Mouse (Mus musculus) layer of hippocampus, adult 9-10 months (tissue): Measurements from ENCODE around the gene BC025920.

ENCODE experiments used
- DNase-seq: peaks from one replicate; pipeline ENCODE4 v3.0.0; 2022; ENCODE audit warnings: low spot score

BC025920 gene

DNA sequence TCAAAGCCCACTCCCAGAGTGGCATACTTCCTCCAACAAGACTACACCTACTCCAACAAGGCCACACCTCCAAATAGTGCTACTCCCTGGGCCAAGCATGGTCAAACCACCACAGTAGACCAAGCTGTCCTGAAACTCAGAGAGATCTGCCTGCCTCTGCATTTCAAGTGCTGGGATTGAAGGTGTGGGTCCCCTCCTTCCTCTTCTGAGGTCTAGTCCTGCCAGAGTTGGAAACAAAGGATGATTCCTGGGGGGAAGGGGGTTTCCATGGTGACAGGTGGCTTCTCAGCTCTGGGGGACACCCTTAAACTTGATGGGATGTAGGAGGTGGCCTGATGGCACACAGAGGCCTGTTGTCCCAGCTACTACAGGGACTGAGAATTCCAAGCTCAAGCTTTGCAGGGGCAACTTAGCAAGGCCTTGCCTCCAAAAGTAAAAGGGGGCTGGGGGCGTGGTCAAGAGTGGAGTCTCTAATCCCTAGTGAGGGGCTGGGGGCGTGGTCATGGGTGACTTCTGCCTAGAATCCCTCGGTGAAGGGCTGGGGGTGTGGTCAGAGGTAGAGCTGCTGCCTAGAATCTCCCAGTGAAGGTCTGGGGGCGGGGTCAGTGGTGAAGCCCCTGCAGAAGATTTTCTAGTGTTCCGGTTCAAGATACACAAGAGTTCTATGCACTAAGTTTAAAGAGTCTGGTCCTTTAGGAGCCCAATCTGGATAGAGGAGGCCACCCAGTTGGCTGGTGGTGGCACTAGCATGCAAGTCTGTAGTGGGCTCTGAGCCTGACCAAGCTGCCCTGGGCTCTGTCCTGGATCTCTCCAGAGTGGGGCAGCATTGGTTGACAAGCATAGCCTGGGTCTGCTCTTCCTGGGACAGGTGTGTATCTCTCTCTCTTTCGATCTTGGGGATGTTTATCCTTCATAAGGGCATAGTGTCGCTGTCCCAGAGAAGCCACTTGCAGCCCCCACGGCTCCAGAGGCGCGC is 31.7 kb upstream of the BC025920 start, which contains the start of gene Tle2:
TSS of gene Tle2 (plus strand) at position 481 of the 976 bp plus-strand sequence.
- DNase-seq, result no peak

DNA sequence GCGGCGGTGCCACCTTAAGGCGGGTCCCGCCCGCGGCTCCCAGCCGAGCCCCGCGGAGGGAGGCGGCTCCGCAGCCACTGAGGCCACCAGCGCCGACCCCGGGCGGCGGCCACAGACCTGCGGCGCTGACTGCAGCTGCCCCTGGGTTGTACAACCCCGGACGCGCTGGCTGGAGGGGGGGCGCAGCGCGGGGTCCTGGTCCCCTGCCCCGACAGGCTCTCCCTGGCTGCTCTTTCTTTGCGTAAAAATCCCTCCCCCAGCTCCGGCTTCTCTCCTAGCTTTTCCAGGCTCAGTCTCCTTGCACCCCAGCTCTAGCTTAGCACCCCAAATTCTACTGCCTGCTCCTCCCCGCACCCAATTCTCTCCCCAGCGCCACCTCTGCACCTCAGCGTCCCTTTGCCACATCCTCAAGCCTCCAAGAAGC is 30.9 kb upstream of the BC025920 start:
- DNase-seq, result no peak

DNA sequence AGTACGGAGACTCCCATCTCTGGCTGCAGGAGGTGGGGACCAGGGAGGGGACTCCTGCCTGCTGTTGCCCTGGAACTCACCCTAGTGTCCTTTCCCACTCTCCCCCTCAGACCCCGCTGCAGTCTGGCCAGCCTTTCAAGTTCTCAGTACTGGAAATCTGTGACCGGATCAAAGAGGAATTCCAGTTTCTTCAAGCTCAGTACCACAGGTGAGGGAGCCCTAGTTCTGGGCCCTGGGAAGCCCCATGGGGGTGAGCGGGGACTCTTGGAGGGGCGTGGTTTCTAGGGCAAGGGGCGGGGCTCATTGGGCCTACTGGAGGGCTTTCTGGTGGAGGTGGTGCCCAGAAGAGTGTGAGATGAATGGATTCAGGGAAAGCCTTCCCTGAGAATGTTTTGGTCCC is 30.4 kb upstream of the BC025920 start:
- no peak for DNase-seq

DNA sequence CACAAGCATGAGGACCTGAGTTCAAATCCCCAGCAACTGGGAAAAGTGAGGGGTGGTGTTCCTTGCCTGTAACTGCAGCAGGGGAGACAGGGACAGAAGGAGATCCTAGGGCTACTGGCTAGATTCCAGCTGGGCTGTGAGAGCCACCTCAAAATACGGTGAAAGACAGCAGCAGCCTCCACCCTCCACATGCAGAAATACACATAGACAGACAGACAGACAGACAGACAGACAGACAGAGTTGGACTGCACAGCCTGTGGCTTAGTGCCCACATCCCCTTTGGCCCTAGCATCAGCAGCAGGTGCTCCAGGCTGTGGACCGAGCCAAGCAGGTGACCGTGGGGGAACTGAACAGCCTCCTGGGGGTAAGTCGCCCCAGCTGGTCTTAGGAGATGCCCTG is 26.1 kb upstream of the BC025920 start:
- no peak for DNase-seq

DNA sequence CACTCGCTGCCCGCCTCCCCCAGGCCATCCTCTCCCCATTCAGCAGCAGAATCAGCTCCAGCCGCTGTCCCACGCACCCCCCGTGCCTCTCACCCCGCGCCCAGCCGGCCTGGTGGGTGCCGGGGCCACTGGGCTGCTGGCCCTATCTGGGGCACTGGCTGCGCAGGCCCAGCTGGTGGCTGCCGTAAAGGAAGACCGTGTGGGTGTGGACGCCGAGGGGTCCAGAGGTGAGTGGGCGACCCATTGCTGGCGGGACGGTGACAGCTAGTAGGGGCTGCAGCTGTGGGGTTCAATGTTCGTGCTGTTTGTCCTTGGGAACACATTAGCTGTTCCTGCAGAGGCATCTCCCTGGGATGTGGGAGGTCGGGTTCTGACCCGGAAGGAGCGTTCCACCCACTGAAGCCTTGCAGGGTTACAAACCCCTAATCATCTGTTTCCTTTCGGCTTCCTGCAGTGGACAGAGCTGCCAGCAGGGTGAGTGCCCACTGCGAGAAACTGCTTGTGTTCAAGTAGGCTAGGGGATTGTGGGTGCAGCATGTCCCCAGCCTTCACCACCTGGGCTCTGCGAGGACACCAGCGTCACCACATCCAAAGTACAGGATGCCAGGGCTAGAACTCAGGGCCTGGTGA is 25.5 kb upstream of the BC025920 start:
- DNase-seq, result no peak

DNA sequence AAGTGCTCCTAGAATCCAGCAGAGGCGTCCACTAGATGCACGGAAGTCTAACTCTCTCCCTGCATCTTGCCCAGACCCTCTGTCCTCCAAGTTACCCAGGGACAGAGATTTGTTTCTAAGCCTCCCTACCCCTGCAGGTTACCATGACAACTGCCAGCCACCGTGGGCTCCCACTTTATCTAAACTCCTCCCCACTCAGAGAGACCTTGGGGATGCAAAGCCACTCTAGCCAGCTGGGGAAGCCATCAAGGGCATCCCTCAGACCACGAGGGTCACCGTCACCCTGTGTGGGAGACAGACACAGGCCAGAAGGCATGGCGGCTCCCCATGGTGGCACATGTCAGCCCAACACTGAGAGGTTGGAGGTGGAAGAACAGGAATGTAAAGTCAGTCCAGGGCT is 22.7 kb upstream of the BC025920 start:
- no peak for DNase-seq

DNA sequence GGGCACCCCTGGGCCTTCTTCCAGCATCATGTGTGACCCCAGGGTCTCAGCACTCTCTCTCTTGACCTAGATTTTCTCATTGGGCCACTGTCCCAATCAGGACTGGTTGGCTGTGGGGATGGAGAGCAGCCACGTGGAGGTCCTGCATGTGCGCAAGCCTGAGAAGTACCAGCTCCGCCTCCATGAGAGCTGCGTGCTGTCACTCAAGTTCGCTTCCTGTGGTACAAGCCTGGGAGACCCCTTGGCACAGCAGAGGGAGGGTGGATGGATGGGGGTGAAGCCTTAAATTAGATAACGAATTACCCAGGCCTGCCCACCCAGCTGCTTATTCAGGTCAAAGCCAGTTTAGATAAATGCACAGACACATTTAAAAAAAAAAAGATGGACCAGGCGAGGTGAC is 17.3 kb upstream of the BC025920 start:
- DNase-seq, result no peak

DNA sequence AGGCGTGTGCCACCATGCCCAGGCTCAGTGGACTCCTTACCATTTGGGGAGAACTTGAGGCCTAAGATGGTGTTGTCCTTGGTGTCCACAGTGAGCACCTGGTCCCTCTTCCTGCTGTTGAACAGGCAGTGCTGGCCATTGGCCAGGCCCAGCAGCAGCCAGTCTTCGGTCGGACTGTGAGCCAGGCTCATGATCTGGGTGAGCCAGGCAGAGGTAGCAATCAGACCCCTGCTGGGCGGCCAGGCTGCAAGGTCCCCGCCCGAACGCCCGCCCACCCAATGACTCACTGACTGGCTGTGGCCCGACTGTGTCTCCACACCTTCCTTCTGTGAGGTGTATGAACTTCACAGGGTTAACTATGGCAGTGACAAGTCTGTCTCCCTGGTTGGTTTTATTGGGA is 14.2 kb upstream of the BC025920 start:
- DNase-seq, result no peak

DNA sequence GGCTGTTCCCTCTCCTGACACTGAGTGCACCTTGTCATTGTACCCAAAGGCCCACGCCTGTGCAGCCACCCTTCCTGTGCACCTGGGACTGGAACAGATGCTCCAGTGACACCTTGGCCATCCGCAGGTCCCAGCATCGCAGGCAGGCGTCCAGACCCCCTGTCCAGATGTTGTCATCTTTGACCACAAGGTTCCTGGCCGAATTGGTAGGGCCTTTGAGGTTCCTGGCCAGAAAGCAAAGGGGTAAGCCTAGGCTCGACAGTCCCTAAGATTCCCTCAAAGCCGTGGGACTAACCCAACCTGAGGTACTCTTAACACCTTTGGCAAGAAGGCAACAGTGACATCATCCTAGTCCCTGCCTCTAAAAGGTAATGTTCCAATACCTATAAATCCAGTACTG is 13.4 kb upstream of the BC025920 start:
- DNase-seq, result no peak

DNA sequence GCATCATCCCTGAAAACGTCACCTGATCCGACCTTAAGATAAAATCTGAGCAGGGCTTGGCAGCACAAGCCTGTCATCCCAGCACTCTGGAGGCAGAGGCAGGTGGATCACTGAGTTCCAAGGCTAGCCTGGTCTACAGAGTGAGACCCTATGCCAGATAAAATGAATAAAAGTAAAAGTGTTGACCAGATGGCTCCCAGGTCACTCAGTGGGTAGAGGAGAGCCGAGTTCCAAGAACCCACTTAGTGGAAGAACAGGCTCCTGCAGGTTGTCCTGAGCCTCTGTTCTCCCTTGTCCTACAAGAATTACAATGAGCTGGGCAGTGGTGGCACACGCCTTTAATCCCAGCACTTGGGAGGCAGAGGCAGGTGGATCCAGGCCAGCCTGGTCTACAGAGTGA is 12.8 kb upstream of the BC025920 start:
- no peak for DNase-seq

DNA sequence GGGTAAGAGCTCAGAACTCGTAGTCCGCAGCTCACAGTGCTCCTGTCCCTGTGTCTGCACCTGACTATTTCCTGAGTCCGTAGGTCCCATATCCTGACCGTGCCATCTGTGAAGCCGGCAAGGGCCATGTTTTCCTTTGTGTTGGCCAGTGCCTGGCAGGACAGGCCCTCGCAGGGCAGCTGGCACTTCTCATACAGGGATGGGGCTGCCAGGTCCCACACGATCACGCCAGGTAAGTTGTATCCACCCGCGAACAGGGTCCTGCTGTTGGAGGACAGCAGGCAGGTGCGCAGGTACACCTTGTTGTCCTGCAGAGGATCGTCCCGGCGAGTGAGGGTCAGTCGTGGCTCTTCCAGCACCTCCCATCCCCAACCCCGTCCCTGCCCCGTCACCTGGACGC is 12.1 kb upstream of the BC025920 start:
- DNase-seq, result no peak

DNA sequence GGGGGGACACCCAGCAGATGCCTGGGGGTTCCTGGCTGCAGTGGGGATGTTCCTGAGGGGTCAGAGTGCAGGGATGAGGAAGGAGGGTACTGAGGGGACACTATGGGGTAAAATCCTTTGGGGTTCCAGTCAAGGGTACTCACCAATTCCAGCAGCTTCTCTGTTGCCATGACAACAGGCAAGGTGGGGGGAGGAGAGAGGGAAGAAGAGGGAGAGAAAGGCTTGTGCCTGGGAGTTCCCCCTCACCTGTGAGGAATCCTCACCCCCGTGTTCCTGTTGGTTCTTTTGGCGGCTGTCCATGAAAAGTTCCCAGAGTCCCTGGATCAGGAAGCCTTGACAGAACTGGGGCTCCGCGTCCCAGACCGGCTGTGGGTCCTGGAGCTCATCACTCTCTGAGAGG is 10.5 kb upstream of the BC025920 start:
- DNase-seq, result no peak

DNA sequence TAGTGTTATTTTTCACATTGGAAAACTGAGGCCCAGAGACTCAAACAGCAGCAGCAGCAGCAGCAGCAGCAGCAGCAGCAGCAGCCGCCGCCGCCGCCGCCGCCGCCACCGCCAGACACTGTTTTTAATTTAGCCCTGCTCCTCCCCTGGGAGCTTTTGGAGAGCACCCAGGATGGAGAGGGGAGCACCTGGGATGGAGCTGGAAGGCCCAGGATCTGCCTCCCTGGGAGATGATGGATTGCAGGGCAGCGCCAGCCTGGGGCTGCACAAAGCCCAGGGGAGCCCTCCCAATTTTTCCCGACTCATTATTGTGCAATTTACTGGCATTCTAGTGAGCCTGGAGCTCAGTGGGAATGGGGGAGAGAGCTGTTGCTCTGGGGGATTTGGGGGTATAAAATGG is 9.5 kb upstream of the BC025920 start:
- DNase-seq, result no peak

DNA sequence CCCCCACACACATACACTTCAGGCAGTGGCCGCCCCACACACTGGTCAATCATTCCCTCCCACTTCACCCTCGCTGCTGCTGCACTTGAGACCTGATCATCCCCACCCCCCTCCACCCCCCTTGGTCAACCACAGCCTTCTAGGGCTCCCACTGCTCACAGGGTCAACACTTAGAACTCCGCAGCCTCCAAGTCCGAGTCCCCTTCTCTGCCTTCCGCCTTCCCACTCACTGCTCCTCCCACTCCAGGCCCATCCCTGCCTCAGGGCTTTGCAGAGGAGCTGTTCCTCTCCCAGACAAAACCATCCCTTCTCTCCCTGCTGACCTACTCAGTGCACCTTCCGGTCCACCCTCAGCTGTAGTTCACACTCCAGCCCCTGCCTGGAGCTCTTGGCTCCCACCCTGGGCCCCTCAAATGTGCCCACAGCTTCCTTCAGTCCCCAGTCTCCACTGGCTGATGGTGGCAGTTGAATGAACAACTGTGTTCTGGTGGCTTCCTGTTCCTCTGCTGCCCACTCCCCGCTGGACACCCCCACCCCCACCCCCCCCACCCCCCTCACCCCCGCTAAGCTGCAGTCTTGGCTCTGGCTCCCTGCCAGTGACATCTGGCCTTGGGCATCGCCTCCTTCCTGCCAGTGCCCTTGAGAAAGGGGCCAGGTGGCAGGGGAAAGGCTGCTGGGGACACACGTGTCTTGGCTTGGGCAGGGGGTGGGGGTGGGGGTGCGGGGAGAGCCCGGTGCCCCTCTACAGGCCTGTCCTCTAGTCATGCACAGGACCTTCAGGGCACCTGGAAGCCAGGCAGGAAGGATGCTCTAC is 8.7 kb upstream of the BC025920 start:
- no peak for DNase-seq

DNA sequence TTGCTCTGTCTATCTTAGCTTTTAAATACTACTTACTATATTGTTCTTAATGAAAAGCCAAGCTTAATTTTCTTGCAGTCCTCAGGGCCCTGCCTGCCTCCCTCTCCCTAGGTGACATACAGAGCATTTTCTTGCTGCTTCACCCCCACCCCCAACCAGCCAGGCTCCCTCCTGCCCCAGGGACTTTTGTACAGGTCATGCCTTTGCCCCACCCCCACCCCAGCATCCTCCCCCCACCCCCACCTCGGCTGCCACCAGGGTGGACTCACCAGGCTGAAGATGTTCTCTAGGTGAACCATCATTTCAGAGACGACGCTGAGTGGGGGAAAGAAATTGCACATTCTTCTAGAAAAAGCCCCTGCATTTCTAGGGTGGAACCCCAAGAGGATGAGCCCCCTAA is 7.7 kb upstream of the BC025920 start:
- no peak for DNase-seq

DNA sequence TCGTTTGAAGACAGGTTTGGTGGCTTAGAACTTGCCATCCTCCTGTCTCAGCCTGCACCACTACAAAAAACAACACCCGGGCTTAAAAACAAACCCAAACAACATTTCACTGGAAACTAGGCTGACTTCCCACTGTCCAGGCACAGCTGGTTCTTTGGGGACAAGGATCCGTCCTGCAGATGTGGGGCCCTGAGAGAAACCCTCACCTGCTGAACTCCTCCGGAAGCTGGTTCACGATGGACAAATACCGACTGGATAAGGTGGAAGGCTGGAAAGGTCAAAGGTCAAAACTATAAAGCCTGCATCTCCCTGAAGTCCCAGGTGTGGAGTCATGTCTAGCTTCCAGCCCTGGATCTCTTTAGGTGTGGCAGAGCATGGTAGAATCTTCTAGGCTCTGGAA is 7.2 kb upstream of the BC025920 start:
- no peak for DNase-seq

DNA sequence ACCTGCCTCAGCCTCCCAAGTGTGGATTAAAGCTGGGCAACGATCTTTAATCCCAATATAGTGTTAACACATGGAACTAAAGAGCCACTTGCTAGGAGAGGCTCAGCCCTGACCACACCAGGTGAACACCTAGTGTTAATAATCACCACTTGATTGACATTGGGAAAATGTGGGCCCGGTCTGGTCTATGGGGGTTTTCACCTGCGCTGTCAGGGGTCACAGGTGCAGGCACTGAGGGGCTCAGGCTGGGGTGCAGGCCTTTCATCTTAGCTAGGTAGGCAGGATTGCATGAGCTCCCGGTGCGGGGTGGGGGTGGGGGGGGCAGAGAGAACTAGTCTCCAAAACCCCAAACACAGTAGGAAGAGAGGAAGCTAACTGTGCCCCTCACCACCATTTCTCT is 6.4 kb upstream of the BC025920 start:
- no peak for DNase-seq

DNA sequence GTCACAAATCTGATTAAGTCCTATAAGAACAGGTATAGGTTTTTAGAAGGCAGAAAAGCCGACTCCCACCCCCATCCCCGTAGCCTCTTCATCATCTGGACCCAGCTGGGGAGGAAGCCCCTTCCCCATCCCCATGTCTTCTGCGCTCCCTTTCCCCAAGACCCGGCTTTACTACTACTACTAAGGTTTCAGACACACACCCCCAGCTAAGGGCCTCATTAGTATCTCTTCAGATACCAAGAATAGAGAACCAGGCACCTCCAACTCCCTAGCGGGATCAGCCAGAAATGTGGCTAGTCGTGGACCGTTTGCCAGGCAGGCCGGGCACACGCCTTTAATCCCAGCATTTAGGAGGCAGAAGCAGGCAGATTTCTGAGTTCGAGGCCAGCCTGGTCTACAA is 6.0 kb upstream of the BC025920 start:
- no peak for DNase-seq

DNA sequence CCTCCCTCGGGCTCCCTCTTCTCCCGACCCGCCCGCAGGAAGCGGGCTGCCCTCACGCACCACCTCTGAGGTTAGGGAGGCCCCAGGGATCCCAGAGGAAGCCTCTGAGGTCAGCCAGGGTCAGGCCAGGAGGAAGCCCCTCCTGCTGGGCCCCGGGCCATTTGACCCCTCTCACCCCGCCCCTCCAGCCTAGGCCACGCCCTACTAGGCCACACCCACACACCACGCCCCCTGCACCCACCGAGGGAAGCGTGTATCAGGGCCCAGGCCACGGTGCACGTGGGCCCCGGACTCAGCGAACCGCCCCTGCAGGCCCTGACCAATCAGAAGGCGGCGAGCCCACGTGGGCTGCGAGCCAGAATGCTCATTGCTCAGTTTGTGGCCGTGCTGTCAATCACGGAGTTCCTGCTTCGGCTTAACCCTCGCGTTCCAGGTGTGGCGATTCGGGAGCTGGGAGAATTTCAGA is 5.3 kb upstream of the BC025920 start, which contains the start of gene Tle6:
TSS of gene Tle6 (minus strand) at position 336 of the 466 bp plus-strand sequence.
- peak; percentile 83 for DNase-seq

DNA sequence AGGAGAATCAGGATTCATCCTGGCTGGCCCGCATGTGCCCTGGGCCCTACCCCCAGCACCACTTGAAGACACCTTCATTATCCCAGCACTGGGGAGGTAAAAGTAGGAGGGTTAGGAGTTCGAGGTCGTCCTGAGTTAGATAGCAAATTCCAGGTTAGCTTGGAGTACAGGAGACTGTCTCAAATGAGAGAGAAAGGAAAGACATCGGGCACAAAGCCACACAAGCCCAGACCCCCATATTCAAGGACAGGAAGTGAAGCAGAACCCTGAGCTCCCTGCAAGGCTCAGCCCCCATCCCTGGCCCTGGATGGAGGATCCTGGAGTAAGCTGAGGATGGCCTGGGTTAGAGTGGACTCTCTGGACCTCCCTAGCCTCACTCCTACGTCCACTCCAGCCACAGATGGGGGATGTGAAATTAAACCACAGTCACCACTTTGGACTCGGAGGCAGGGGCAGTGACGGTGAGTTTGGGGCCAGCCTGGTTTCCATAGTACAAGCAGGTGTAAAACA is 4.6 kb upstream of the BC025920 start:
- DNase-seq, result no peak

DNA sequence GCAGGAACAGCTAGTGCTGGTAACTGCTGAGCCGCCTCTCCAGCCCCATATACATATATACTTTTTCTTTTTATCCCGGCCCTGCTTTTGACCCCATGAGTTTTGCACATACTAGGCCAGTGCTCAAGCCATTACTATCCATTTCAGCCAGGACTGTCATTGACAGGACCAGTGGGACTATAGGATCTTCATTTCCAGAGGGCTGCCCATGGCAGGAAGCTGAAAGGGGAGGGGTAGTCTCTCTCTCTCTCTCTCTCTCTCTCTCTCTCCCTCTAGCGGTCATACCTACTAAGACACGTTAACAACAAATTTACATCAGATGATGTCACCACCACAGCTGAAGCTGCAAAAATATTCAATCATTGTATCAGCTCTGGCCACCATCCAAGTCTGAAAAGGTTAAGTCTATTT is 3.3 kb upstream of the BC025920 start:
- DNase-seq, result no peak
